Mouse (Mus musculus): ENCODE results near the gene Grik1.

The Grik1 gene

GRCm38 (mm10) chr16:87954715-87955441 is 335.2 kb downstream of the Grik1 start:
- 89% methylated on average over 9 of the region's 9 CpGs for WGBS

DNA sequence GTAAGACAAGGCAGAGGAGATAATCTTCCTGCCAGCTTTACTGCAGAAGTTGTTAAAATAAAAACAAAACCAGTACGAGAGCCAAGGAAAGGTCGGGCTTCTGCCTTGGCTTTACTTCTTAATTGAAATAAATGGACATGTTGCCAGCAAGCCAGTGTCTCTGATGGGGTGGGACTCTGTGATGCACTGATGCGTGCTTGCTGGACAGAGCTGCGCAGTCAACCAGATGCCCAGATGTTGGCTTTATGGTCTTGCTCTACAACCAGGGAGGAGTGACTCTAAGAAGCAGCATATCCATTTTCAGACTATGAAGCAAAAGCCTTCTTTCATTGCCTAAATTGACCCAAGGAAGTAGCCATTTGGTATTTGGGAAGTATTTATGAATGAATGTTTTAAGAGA is 336.9 kb downstream of the Grik1 start:
- 93% methylated on average over 4 of the region's 4 CpGs for WGBS

- 69% methylated on average over 11 of the region's 11 CpGs for WGBS
Observed at GRCm38 (mm10) chr16:87949881-87950280, 340.2 kb downstream of the Grik1 start.

GRCm38 (mm10) chr16:87948122-87948521 is 341.9 kb downstream of the Grik1 start:
- WGBS: 72% methylated on average over 4 of the region's 4 CpGs

- WGBS: 97% methylated on average over 1 of the region's 1 CpGs
Observed at GRCm38 (mm10) chr16:87944318-87944717, 345.7 kb downstream of the Grik1 start.

DNA sequence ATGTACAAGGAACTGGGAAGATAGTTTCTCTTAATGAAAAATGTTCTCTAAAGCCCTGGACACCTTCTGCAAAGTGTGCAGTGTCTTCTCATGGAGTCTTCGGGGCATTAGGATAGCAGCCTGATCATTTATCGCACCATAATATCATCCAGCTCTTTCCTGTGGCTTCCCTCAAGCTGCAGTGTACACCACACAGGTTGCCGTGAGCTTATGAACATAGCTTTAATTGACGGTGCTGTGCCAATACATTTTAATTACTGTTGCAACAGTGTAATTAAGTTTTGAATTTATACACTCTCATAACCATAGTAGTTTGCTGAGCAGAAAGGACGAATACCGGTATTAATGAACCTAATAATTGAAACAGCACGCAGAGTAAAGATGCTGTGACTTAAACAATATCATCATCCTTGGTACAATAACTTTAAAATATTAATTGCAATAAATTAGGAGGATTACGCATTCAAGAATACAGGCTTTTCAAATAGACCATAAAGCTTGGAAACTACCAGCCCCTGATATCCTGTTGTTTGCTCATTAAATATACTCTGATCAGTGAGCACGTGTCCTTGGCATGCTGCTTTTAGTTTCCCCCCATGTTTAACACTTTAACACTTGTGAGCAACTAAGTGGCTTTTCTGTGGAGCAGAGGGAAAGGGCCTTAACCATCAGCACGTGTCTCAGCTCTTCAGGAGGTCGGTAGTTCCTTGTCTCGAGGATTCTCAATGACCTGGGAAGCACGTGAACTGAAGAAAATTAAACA is 347.8 kb downstream of the Grik1 start:
- WGBS: 85% methylated on average over 13 of the region's 13 CpGs

DNA sequence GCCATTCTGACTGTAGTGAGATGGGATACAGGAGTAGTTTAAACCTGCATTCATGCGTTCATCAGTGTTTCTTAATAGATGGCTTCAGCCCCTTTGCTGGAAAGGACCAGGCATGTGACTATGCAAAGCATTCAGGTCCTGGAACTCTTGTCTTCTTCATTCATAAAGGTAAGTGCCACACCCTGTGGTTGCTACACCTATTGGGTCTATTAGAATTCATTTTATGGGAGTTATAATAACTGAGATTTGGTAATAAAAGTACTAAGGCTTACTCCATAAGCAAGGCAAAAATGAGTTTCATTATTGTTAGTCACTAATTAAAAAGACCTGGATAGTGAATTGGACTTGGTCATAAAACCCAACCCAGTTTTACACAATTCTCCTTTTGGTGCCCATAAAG is 355.4 kb downstream of the Grik1 start:
- WGBS: 89% methylated on average over 1 of the region's 1 CpGs

DNA sequence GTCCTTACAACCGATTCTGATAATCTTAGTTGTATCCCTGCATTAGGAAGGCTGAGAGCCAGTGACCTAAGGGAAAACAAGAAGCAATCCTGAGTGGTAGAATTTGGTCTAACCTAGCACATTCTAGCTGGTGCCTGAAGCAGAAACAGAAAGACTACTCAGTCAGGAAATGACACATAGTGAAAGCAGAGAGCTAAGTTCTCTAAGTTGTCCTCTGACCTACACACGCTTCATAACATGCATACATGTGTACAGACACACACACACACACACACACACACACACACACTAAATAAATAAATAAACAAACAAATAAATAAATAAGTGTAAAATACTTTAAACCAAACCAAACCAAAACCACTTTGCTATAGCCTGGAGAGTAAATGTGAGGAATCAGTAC is 358.7 kb downstream of the Grik1 start:
- WGBS: 95% methylated on average over 2 of the region's 2 CpGs

DNA sequence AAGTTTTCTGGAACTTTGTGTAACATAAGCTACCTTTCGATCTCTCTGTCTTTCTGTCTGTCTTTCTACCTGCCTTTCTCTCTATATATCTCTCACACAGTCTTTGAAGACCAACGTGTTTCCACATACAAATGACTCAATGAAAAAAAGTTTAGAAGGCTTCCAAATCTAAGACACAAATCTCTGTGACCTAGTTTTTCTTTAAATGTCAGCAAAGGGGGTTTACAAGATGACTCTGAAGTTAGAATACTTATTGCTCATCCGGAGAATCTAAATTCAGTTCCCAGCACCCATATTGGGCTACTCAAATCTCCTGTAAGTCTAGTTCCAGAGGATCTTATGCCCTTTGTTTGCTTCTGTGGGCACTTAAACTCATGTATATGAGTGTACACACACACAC is 359.5 kb downstream of the Grik1 start:
- 73% methylated on average over 3 of the region's 3 CpGs for WGBS

DNA sequence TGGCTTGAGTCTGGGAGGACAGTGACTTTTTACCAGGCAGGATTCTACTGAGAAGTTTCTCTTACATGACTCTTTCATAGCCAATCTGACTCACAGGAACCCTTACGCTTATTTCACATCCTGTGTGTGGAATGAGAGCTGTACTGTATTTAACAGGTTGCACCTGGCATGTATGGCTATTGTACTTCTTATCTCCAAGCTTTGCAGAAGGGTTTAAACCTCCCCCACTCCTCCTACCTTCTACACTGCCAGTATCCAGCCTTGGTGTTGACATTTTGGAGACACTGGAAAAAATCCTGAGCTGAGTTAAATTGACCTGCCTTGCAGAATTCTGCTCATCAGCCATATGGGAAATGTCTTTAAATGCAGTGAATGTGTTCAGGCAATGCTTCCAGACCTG is 361.4 kb downstream of the Grik1 start:
- 80% methylated on average over 1 of the region's 1 CpGs for WGBS

- WGBS: 81% methylated on average over 4 of the region's 4 CpGs
Observed at GRCm38 (mm10) chr16:87917897-87918296, 372.2 kb downstream of the Grik1 start.

DNA sequence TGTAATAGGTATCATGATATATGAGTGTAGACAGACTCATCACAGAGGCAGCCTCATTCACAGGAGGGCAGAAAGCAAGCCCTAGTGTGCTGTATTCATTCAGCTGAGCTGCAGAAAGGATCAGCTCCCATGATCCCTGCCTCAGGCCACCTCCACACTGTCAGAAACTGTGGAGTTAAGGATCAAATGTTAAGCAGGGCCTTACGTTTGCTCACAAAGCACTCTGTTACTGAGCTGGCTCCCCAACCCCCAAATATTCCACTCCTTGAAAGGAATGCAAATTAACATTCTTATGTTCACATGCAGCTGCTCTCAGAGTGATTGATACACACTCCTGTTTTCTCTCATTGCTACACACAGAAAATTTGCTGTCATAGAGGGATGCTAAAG is 372.9 kb downstream of the Grik1 start:
- 59% methylated on average over 1 of the region's 1 CpGs for WGBS

DNA sequence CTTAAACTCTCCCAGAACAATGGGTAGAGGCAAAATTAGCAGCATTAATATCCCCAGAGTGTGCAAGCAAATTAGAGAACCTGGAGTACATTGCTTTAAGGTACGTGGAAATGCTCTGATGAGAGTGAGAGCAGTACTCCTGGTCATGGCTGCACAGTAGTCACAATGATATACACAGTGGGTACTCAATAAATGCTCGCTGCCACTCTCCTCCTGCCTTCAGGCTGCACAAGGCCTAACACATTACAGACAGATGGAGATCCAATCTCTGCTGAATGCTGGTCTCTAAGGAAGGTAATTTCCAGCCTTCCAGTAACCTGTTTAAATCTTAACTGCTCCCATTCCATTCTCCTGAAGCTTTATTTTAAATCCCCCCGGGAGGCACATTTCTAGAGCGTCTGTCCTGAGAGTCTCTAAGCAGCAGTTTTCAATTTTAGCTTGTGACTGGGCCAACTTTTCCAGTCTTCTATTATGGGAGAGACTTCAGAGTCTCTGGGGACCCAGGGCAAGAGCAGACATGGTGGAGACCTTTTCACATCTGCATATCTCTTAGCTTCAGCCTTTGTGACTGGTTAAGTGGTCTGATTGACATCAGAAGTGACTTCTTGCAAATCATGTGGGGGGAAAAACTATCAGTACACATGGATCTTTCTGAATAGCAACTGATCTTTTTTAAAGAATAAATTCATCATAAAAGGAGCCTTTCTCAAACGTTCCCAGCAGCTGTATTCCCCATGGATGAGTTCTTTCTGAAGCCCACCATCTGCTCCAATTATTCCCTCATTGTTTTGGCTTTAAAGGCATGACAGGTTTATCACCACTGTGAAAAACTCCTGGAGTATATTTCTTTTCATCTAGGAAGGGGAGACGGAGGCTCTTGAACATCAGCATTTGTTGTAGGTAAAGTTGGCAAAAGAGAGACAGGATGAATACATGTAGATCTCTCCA is 373.6 kb downstream of the Grik1 start:
- 63% methylated on average over 6 of the region's 6 CpGs for WGBS

- WGBS: 65% methylated on average over 4 of the region's 4 CpGs
Observed at GRCm38 (mm10) chr16:87915156-87915555, 374.9 kb downstream of the Grik1 start.

GRCm38 (mm10) chr16:87913781-87914180 is 376.3 kb downstream of the Grik1 start:
- 79% methylated on average over 5 of the region's 5 CpGs for WGBS

GRCm38 (mm10) chr16:87911201-87911600 is 378.9 kb downstream of the Grik1 start:
- WGBS: 61% methylated on average over 2 of the region's 2 CpGs

DNA sequence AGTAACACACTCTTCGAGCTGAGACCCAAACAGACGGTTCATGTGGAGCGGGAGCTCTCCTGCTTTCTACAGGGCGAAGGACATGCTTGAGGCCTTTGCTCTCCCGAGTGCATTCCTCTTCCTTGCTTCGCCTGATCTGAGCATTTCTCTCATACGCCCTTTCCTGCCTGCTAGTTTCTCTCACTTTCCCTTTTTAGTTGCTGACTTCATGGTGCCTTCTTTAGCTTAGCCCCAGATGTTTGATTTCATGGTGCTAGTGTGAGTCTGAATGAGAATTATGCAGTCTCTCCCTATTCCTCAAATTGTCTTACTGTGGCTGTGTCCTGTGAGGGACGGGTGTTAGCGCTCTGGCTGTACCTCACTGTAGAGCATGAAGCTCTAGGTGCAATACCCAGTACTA is 388.0 kb downstream of the Grik1 start:
- WGBS: 68% methylated on average over 9 of the region's 9 CpGs

DNA sequence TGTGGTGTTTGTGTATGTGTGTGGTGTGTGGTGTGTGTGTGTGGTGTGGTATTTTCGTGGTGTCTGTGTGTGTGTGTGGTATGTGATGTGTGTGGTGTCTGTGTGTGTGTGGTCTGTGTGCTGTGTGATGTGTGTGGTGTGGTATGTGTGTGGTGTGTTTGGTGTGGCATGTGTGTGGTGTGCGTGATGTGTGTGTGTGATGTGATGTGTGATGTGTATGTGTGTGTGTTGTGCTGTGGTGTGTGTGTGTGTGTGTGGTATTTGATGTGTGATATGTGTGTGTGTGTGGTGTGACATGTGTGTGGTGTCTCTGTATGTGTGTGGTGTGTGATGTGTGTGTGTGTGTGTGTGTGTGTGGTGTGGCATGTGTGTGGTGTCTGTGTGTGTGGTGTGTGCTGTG is 388.9 kb downstream of the Grik1 start:
- WGBS: 89% methylated on average over 2 of the region's 2 CpGs

DNA sequence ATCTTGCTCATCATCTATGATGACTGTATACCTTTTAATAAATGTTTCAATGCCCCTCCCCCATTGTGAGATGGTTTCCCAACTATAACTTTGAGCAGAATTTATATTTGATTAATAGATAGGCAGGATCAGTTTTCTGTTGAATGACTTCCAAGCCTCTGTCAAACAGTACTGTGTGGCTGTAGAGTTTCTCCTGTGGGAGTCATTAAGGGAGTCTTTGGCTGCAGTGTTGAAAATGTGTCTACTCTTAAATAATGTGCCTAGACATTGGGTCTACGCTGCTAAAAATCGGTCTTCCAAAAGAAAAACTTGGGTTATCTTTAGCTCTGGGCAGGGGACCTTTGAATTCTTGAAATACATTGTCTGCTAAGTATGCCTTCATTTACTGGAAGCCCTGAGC is 414.1 kb downstream of the Grik1 start:
- WGBS: 91% methylated on average over 2 of the region's 2 CpGs

DNA sequence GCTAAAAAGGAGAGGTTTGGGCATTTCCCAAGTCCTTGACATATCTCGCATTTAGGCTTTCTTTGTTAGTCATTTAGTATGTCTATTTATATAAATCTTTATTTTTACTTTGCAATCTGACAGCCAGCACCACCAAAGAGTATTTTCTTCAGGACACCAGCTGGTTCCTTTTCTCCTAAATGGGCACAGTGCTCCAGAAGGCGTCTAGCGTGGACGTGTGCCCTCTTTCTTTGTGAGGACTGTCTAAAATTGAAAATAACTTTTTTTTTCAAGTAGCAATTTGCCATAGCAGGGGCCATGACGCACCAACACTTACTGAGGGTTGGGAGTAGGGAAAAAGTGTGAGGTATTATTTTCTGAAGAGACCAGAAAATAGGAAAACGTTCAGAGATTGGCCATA is 425.5 kb downstream of the Grik1 start:
- 44% methylated on average over 6 of the region's 6 CpGs for WGBS

DNA sequence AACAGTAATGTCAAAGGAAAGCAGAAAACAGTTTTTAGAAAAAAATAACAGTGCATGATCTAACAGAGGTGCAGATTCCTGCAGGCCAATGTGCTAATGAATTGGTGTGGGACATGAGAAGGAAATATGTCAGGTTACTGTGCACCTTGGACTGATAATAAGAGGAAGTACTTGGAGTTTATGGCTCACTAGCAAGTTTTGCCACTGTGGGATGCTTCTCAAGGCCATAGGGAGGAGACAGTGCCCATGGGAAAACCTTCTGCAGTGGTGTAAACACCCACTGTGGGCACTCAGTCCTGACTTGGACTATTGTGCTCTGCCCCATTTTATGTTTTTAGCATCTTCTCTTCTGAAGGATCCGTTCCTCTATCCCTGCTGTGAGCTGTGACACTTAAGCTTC is 428.3 kb downstream of the Grik1 start:
- 37% methylated on average over 1 of the region's 1 CpGs for WGBS

- 92% methylated on average over 3 of the region's 3 CpGs for whole genome bisulfite sequencing
Observed at GRCm38 (mm10) chr16:87853451-87854085, 436.5 kb downstream of the Grik1 start.
